Mouse (Mus musculus): ENCODE measurements at regions not wholly inside any gene's neighbourhood (a gene's known extent, or its start where the extent isn't known, plus 50 kb on each side); places are given as distances from the start of the nearest gene placed in this dataset.
"Not testable (repeated sequence)": the region's sequence is repeated elsewhere in the genome, so short reads cannot be mapped to it uniquely, and the experiment has no call there.

GRCm38 (mm10) chr17:42956588-42956987, 59.8 kb upstream of the Tnfrsf21 start:
- no peak for DNase-seq (ENCODE audit: low read depth)

GRCm38 (mm10) chr17:42954722-42955121, 61.6 kb upstream of the Tnfrsf21 start:
- DNase-seq (ENCODE audit: low read depth): no peak

DNA sequence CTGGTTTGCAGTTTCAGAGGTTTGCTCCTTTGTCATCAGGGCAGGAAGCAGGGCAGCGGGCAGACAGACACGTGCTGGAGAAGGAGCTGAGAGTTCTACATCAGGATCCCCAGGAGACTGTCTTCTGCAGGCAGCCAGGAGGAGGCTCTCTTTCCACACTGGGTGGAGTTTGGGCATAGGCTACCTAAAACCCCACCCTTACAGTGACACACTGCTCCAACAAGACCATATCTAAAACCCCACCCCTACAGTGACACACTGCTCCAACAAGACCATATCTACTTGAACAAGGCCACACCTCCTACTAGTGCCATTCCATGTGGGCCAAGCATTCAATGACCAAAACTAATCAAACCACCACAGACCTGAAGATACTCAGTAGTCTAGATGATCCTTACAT, 68.0 kb upstream of the Cd2ap start:
- no peak for DNase-seq (ENCODE audit: low read depth)

DNA sequence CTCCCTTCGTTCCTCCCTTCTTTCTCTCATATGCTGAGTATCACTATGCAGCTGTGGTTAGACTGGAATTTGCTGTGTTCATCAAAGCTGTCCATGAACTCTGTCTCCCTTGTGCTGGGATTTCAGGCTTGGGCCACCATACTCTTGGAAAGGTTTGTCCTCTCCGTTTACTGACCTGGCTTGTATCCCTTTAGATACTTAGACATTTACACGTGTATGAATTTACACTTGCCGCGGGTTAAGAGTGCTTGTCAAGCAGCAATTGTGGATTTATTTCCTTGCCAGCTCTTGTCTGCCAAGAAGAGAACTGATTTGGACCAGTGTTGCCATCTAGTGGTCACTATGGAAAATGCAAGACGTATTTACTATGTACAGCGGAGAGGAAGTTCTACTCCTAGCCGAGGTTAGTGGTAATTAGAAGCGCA, 66.8 kb upstream of the Cd2ap start:
- DNase-seq (ENCODE audit: low read depth): peak; percentile 84

DNA sequence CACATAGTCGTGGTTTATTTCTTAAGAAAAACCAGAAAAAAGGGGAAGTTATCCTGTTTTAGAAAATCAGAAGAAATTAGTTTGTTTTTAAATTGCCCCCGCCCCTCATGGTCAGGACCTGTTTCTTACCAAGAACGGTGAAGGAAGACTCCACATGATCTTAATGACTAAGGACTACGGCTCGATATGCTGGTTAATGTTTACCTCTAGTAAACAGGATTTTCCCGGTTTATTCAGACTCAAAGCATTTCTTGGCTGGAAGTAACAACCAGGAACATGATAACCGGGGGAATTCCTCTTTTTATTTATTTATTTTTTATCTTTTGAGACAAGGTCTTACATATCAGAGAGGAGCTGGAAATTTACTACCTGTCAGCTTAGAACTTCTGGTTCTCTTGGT, 63.0 kb upstream of the Cd2ap start:
- DNase-seq (ENCODE audit: low read depth): no peak

GRCm38 (mm10) chr17:42938579-42938978, 62.1 kb upstream of the Cd2ap start:
- no peak for DNase-seq (ENCODE audit: low read depth)

GRCm38 (mm10) chr17:42937480-42937879, 61.0 kb upstream of the Cd2ap start:
- DNase-seq (ENCODE audit: low read depth): not testable (repeated sequence)

DNA sequence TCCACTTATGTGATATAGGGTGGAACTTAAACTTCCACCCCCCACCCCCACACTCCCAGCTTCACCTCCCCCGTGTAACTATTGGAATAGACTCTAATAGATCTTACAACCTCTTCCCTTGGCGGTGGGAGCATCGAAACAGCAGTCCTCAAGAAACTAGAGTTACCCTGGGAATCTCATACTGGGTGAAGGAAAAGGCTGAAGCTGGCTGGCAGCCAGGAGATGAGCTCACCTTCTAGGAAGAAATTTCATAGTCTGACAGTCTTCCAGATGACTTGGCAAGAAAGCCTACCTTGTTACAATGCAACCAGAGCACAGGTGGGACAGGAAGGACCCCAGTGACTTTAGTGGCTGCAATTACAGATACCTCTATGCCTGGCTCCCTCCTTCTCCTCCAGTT, 57.6 kb upstream of the Cd2ap start:
- DNase-seq (ENCODE audit: low read depth): no peak

DNA sequence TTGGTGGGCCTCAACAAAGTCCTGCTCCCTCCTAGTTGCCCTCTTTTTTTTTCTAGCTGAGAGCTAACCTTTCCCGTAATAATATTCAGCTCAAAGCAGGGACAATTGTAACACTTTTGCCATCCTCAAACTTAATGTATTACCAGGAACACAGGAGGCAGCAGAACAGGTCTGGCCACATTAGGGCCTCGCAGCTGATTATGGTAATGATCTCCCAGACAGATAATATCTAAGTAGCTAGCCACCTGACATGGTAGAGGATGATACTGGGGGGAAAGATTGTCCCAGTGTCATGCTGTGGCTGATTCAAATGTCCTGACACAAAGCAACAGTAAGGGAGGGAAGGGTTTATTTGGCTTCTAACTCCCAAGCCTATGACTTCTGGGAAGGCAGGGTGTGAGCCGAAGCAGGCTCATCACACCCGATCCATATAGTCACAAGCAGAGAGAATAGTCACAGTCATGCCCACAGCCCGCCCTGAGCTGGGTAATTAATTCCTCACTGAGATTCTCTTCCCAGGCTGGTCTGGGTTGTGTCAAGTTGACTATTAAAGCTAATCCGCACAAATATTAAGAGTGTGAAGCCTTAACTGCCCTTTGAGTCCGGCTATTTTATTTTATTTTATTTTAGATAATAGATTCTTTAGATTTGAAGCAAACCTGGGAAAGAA, 57.0 kb upstream of the Cd2ap start:
- no peak for DNase-seq (ENCODE audit: low read depth)

GRCm38 (mm10) chr17:42927320-42927719, 50.9 kb upstream of the Cd2ap start:
- DNase-seq (ENCODE audit: low read depth): no peak

Measured in induced T-regulatory cell, adult 2 months (primary cell).